Mouse (Mus musculus): ENCODE measurements around the gene Oard1. TPM values are rescaled to one million over a fixed set of nuclear protein-coding genes. Genes with fewer than 3 reads are reported as not detected.
A peak's percentile ranks its signal among the peaks of the same experiment; 100 is the strongest.

Gene Oard1
- polyA plus RNA-seq, 1 experiment from 2014 or later, result 73.3 TPM

DNA sequence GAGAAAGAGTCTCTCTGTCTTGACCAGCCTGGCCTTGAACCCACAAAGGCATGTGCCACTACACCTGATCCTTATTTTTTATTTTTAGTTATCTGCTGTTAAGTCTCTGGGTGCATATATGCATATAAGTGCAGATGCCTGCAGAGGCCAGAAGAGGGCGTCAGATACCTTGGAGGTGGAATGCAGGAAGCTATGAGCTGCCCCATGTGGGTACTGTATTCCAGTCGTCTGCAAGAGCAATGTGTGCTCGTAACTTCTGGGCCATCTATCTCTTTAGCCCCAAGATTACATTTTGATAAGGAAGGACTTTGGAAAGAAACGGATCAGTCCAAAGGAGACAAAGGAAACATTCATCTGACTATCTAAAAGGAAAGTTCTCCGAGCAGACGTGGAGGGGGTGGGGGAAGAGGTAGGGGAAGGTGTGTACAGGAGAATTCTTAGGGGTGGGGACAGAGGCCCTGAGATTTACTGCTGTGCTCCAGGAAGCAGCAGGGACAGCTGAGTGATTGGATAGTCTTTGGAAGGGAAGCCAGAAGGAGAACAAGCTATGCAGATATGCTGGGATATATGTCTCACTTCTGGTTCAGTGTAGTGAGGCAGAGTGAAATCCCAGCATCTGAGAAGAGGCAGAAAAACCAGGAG is 24.0 kb downstream of the Oard1 start:
- DNase-seq (ENCODE audit: low spot score), result no peak

DNA sequence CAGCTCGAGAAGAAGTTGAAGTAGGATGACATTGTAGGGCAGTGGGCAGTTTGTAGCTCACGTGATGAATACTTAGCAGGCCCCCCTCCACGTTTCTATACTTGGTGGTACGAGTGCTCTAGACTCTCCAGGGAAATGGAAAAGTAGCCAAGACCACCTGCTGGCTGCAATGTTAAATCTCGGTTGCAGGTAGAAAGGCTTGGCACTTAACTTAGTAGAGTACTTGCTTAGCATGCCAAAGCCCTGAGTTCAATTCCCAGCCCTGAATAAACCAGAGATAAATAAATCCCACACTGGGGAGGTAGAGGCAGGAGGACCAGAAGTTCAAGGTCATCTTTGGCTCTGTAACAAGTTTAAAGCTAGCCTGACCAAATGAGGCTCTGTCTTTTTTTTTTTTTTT is 24.7 kb downstream of the Oard1 start:
- no peak for DNase-seq (ENCODE audit: low spot score)

DNA sequence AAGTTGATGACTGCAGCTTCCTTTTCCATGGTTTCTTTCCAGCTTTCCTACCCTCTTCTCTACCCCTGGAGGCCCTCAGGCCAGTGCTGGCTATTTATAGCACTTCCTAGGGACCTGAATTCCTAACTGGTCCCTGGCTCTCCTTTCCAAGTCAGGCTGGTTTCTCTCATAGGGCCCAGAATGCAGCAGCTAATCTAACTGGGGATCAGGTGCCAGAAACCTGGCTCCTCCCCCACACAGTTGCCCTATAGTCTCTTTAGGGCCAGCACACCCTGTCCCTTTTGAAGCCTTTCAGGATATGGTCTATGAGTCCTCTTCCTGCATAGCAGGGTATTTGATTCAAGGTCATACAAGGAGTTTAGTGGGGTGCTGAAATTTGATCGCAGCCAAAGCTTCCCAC is 26.7 kb downstream of the Oard1 start:
- no peak for DNase-seq (ENCODE audit: low spot score)

DNA sequence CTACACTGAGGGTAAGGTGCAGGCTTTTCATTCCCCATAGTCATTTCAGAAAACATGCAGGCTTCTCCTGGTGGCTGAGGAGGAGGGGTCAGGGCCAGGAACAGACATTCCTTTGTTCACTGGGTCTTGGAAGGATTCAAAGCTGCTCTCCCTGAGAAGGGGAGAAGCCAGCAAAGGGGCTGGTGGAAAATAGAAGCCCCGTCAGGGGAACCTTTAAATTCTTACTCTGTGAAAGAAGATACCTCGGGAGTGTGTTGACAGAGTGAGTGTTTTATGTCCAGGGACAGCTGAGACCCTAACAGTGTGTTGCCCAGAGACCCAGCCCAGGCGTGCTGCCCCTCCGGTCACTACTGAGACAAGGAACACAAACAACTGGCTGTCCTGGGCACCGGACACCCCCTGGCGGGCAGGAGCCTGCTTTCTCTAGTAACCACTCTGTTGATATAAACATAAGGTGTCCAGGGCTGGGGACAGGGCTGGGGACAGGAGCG is 27.7 kb downstream of the Oard1 start:
- DNase-seq (ENCODE audit: low spot score), result no peak

DNA sequence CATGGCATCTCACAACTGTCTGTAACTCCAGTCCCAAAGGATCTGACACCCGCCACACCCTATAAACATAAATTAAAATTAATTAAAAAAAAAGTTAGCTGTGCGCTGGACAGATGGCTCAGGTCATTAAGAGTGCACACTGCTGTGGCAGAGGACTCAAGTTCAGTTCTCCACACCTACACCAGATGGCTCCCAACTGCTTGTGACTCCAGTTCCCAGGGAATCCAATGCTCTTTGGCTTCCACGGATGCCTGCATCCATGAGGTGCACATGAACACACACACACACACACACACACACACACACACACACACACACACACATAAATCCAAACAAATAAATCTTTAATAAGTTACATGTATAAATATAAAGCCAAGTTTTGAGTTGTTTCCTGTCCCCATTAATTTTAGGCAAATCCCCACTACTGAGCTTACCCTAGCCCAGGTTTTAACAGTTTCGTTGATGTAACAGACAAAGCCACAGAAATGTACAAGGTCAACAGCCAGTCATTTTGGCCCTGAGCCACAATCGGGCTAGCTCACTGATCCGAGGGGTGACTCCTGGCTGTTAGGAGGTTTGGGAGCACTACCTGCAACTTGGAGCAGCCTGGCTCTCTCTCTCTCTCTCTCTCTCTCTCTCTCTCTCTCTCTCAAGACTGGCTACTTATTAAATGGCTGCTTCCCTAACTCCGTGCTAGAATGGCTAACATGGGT is 33.1 kb downstream of the Oard1 start:
- no peak for DNase-seq (ENCODE audit: low spot score)

DNA sequence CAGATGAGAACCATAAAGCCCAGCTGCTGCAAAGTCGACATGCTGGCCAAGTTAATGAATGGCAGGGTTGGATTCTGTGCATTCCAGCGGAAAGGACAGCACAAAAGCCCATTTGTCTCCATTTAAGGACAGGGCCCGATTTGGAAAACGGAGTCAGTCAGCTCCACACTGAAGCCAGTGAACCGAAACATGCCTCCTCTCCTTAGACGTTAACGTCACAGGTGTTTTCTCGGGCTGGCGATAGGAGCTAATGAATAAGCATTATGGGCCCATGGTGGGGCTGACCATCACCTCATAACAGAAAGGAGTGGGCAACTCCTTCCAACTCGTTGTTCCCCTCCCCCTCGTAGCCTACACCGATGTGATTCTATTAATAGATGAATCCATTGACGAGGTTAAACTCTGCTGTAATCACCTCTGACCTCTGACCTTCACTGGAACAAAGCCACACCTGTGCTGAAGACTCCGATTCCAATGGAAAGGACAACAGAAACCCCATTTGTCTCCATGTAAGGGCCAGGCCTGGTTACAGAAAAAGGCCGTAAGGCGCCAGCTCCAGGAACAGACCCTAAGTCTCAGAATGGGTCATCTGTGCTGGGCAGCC is 33.8 kb downstream of the Oard1 start:
- DNase-seq (ENCODE audit: low spot score), result no peak

DNA sequence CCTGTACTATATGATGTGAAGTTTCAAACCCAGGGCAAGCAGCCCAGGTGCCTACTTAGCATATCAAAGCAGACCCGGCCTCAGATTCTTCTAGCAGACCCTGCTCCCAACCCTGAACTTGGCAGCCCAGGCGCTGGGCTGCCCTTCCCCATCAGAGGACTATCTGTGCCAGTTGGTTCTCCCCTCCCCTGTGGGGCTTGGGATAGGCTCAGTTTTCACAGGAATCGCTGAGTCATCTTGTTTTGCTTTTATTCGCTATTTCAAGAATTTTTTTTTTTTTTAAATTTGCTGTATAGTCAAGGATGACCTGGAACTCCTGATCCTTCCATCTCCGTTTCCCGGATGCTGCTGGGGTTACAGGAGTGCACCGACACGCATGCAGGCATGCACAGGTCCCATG is 37.9 kb downstream of the Oard1 start:
- no peak for DNase-seq (ENCODE audit: low spot score)

DNA sequence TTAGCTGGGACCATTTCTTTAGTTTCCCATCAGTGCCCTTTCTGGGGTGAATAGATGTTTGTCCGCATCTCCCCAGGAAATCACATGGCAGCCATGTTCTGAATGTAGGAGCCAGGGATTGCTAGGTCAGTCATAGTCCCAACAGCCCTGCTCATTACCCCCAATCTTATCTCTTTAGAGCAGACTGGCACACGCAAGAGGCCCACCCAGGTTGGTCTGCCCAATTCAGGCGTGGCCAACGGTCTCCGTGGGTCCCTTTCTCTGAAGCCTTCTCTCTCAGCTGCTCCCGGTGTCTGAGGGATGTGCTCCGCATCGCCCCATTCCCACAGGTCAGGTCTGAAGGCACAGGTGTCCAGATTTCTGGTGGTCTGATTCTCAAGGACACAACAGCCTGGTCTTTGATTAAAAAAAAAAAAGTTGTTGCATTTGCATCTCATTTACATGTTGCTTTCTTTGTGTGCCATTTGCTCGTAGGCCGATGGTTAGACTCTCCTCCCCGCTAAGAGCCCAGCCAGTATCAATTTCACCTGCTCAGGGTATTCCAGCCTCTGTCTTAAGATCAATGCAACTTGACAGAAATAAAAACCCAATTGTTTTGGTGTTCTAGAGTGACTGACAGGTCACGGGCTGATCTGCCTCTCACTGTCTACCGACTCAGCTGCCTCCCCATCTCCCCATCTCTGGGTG is 41.0 kb downstream of the Oard1 start:
- no peak for DNase-seq (ENCODE audit: low spot score)

DNA sequence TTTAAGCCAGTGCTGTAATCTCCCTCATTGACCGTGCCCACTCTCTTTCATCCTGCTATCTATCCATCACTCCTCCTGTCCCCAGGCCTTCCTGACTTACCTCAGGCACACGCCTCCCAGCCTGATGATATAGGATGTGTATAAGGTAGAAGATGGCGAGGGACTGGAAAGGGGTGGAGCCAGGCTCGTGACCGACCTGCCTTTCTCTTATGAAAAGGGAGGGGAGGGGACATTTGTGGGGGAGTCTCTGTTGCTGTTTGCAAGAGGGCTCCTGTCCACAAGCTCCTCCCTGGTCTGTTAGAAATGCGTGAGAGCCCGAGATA is 41.5 kb downstream of the Oard1 start, which contains the start of gene Tspo2:
Gene Tspo2 (minus strand): TSS at position 170 of the 323 bp plus-strand sequence.
- no peak for DNase-seq (ENCODE audit: low spot score)

DNA sequence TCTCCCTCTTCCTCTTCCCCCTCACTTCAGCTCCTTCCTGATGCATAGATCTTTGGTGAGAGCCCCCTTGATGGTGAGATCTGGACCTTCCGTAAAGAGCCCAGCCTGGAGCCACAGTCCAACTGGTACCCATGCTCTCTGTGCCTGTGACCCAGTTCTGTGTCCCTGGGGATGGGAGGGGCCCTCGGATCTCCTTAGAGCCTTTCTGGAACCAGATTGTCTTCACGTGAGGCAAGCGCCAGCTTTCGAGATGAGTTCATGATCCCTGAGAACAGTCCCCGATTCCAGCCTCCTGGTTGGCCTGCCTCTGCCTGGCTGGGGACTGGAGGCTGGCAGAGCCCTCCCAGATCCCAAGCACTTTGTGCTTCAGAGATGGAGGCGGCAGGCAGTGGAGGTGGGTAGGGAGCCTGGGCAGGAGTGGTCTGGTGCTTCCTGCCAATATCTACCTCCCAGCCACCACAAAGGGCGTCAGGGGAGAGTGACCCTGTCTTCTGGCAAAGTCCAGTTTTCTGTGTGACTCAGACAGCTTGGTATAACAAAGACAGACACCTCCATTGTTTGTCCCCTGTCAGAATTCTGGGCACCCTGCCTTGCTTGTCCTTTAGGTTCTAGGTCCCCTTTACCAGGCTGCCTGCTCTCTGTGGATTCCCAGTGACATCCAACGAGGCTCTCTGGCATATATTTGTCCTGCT is 42.1 kb downstream of the Oard1 start:
- no peak for DNase-seq (ENCODE audit: low spot score)

DNA sequence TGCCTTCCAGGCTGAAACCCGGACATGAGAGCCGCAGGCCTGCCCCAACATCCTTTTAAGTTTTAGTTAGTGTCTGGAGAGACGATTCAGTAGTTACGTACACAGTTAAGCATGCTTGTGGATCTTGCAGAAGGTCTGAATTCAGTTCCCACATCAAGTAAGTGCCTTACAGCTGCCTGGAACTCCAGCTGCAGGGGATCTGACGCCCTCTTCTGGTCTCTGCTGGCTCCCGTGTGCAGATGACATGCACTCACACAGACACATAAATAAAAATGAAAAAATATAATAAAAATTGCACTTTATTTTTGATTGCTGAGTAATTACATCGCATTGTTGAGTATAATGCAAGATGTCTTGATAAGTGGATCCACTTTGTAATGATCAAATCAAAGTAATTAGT is 43.7 kb downstream of the Oard1 start:
- DNase-seq (ENCODE audit: low spot score), result no peak

DNA sequence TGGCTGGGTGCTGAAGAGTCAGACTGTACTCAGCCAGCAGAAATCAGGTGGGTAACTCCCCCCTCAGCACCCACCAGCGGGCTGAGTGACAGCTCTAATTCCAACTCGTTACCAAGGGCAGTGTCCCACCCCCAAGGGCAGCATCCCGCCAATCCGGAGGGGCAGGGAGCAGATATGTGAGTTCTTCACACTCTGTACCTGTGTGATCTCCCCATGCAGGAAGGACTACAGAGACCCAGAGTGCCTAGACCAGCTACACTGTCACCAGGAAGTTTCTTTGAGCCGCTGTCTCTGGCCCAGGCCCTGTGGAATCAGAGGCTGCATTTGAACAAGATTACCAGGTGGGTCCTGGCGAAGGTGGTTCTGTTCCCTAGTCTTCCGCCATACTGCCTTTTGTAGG is 44.4 kb downstream of the Oard1 start:
- DNase-seq (ENCODE audit: low spot score), result no peak

DNA sequence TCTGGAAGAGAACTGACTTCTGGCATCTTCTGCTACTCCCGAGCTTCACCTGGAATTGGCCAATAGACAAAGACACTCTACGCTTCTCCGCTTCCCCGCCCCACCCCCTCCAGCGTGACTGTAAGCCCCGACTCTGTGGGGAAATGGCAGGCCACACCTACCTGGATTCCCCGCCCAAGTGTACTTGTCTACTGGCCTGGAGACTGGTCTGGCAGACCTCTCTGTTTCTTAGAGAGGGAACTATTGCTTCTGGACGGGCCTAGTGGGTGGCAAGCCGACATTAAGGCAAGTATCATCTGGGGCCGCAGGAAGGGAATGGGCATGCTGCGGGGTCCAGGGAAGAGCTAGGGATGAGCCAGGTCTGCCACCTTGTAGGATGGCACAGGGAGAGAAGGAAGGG is 44.9 kb downstream of the Oard1 start, which contains the start of gene Unc5cl:
Gene Unc5cl (plus strand): TSS at position 214 of the 400 bp plus-strand sequence.
- DNase-seq (ENCODE audit: low spot score), result no peak

DNA sequence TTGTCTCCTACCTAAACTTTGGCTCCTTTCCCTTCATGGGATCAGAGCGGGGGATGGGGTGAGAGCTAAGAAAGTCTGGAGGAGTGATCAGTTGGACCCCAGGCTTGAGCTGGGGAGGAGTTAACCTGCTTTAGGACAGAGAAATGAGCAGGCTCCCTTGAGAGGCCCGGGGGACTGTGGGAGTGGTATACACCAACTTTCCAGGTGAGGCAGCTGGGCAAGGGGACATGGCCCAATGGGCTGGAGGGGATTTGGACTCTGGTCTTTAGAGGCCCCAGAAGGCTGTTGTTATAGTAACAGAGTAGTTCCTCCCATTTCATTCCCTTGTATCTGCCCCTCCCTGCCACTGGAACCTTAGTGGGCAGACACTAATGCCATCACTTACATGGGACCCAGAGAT is 46.1 kb downstream of the Oard1 start:
- DNase-seq (ENCODE audit: low spot score), result no peak

DNA sequence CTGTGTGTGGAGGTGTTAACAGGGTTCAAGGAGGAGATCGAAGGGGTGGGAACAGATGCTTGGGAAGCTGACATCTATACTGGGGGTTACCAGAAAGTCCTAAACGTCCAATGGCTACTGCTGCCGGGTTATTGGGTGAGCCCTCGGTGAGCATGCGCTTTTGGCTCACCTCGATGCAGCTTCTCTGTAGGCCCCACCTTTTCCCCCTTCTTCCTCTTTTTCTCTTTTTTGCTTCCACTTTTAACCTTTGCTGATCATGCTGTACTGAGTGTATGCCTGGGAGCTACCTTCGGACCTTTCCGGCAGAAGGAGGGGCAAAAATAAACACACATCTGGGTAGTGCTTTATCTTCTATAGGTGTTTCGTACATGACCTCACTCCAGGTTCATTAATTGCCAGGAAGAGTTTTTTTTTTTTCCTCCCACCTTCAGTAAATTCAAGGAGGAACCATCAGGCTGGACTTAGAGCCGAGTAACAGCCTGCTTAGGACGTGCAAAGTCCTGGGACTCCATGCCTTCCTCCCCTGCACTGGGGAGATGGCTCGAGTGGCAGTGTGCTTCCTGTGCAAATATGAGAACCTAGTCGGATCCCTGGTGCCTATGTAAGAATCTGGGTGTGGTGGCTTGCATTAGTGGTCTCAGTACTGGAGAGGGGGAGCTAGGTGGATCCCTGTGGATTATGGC is 48.3 kb downstream of the Oard1 start:
- no peak for DNase-seq (ENCODE audit: low spot score)

DNA sequence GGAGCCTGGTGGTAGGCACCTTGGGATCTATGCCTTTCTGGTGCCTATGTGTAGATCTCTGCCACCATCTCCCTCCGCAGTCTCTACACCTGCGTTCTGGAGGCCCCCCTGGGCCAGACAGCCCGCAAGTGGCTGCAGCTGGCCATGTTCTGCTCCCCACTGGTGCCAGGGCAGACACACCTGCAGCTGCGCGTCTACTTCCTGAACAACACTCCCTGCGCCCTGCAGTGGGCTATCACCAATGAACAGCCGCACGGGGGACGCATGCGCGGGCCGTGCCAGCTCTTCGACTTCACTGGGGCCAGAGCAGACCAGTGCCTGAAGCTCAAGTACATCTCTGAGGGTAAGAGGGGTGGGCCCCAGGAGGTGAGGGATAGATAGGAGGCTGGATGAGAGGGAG is 52.3 kb downstream of the Oard1 start:
- DNase-seq (ENCODE audit: low spot score), result peak; percentile 85

DNA sequence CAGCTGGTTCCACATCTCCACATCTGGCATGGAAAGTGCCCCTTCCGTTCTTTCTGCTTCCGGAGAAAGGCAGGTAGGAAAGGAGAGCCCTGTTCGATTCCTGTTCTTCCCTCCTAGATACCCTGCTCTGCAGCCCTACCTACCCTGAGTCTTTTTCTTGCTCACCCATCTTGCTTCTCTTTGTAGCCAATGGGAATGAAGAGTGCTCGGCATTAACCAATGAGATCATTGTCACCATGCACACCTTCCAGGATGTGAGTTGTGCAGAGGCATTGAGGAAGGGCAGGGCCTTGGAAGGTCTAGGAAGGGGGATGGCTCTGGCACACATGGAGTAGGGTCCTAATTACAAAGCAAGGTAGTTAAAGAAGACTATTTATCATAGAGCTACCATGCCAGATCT is 53.6 kb downstream of the Oard1 start:
- no peak for DNase-seq (ENCODE audit: low spot score)

Measured in thymus, postnatal 0 days (tissue).